Mouse (Mus musculus): ENCODE data around the gene Flvcr2. TPM values are rescaled to one million over a fixed set of nuclear protein-coding genes. Genes with fewer than 3 reads are reported as not detected.
A peak's percentile ranks its signal among the peaks of the same experiment; 100 is the strongest.
"Not testable (repeated sequence)": the region's sequence is repeated elsewhere in the genome, so short reads cannot be mapped to it uniquely, and the experiment has no call there.

Flvcr2 gene
- total RNA-seq (2021) = under 1 TPM; 0.50 to 0.51 TPM
- long read RNA-seq, experiment 1, partial matches to known transcripts = 0 of 2 reads
- long read RNA-seq, experiment 1, other reads (novel, unspliced or antisense) = 1 of 2 reads
- long read RNA-seq, experiment 2 = 0 reads

GRCm38 (mm10) chr12:85745827-85746695 lies at the start of gene Flvcr2:
Gene Flvcr2 (plus strand): TSS chr12:85746539.
- H3K27ac ChIP-seq = peak within 1 kb of the TSS; percentile 73
- DNase-seq = peak; percentile 87
- peak; percentile 91; the same call in 1 of the 2 replicates for TF ChIP-seq CTCF (IDR thresholded peaks at IDR 0.05)
- peak within 1 kb of the TSS; percentile 83 for H3K4me3 ChIP-seq
- intact Hi-C loops (cut with DNase I) = loop anchor here (1.0 to 5.0 kb wide), 2 partner anchors 72 to 336 kb away; partner anchors contain the start of gene Ift43

GRCm38 (mm10) chr12:85698179-85698578 lies 48.2 kb upstream of the Flvcr2 start:
- Histone ChIP-seq H3K27ac (peak overlapping the region; percentile 38; the same call in 1 of the 2 replicates), H3K4me3 (peak overlapping the region; percentile 57)
- intact Hi-C loops (cut with DNase I); DNase-seq: not testable (repeated sequence)

- no peak for DNase-seq
- Histone ChIP-seq H3K4me3 (no peak overlapping the region), H3K27ac (no peak overlapping the region)
- no peak for TF ChIP-seq CTCF (IDR thresholded peaks at IDR 0.05)
- intact Hi-C loops (cut with DNase I) = no loop called here
These were observed 46.0 kb upstream of the Flvcr2 start for GRCm38 (mm10) chr12:85700191-85700841.

DNA sequence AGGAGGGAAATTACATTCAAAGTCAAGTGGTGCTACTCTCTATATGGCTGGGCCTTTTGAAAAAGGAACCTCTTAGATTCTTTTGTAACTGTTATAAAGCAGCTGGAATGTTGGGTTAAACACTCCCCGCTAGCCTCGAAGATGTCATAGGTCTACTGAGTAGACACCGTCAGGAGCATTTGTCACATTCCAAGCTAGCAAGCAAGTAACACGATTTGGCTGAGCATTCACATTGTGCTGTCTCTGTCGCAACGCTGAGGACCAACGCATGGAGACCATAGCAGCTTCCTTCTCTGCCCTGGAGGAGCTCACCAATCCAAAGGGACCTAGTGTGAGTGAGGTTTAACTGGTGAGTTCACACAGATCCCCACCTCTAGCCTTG lies 45.5 kb upstream of the Flvcr2 start:
- no peak overlapping the region for H3K4me3 ChIP-seq
- no peak for TF ChIP-seq CTCF (IDR thresholded peaks at IDR 0.05)
- DNase-seq = no peak
- intact Hi-C loops (cut with DNase I) = no loop called here
- no peak overlapping the region for H3K27ac ChIP-seq

DNA sequence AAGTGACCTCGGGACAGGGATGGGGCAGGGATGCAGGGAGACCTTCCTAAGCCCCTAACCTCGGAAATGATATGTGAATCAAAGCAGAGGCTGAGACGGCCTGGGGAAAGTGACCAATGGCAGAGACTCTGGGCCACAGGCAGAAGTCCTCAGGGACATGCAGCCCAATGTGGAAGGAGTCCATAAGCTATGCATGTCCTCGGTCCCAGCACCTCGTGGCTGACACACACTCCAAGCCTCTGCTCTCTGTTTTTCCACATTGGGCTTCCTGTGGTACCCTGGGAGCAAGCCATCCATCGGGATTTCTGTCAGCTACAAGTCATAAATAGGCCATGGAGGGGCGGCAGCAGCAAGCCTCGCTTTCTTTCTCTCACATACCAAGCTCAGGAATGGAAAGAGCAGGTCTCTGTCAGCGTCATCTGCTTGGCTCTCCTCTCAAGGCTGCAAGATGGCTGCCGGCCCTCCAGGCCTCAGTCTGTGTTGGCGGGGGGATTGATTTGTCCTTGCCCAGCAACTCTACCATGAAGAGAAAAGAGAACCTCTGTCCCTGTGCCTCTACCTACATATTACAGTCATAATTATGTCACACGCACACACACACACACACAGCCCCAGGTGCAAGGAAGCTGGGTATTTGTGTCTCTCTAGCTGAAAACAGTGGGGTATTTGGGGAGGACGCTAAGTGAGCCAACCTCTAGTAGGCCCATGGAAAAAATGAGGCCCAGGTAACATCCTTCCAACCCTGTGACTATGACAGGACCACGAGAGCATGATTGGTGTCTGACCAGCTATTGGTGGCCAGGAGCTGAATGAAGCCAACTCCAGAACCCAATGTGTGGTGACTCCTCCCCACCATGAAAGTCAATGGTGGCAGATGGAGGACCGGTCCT lies 43.9 kb upstream of the Flvcr2 start:
- Histone ChIP-seq H3K4me3 (no peak overlapping the region), H3K27ac (no peak overlapping the region)
- DNase-seq = no peak
- TF ChIP-seq CTCF (IDR thresholded peaks at IDR 0.05) = no peak
- intact Hi-C loops (cut with DNase I) = no loop called here

DNA sequence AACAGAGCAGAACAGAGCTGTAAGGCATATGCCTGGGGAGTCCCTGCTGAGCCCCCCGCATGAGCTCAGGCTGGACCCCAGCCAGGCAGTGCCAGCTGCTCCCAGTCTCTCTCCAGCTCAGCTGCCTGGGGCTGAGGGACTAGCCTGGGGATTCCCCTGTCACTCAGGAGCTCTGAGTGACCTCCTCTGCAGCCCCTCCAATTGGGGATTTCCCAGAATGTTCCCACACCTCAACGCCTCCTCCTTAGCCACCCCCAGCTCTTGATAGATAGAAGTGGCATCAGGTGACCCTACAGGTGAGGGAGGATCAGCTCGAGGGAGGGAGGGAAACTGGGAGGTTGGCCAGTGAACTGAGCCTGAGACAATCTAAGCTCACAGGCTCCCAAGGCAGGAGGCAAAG lies 42.8 kb upstream of the Flvcr2 start:
- DNase-seq = no peak
- Histone ChIP-seq H3K4me3 (no peak overlapping the region), H3K27ac (no peak overlapping the region)
- TF ChIP-seq CTCF (IDR thresholded peaks at IDR 0.05) = no peak
- intact Hi-C loops (cut with DNase I) = no loop called here

- intact Hi-C loops (cut with DNase I) = no loop called here
- no peak for DNase-seq
- TF ChIP-seq CTCF (IDR thresholded peaks at IDR 0.05) = no peak
- H3K27ac ChIP-seq = peak overlapping the region; percentile 82
- H3K4me3 ChIP-seq = no peak overlapping the region
These were observed 41.8 kb upstream of the Flvcr2 start for GRCm38 (mm10) chr12:85704566-85704965.

GRCm38 (mm10) chr12:85705002-85705830 lies 41.1 kb upstream of the Flvcr2 start:
- peak overlapping the region; percentile 69 for H3K4me3 ChIP-seq
- intact Hi-C loops (cut with DNase I) = no loop called here
- peak overlapping the region; percentile 82 for H3K27ac ChIP-seq
- DNase-seq = peak; percentile 84
- TF ChIP-seq CTCF (IDR thresholded peaks at IDR 0.05) = peak; percentile 16; the same call in 1 of the 2 replicates

DNA sequence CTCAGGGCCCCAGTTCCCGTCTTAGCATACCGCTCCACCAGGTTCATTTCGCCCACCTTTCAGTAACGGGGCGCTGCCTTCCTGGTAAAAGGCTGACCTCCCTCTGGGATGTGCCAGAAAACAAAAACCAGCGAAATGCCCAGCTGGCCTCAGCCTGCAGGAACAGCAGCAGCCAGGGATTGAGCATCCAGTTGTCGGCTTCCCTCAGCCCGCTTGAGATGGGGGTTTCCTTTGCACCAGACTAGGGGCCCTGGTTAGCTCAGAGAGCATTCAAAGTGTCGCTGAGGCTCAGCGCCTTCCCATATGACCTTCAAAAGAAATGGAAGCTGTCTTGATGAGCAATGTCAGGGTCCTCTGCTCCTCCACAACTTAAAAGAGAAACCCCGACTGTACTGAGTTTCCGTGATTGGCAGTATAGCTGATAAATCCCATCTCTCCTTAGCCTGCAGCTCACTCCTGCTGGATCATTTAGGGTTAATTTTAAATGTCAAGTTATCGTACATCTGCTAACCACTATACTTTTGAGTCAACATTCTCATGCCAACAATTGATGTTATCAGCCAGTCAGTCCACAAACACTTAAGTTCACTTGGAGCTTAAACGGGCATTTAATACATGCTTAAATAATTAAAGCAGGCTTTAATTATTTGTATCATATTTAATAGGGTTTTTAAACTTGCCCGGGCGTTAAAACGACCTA lies 40.4 kb upstream of the Flvcr2 start:
- H3K4me3 ChIP-seq = peak overlapping the region; percentile 69
- TF ChIP-seq CTCF (IDR thresholded peaks at IDR 0.05) = no peak
- intact Hi-C loops (cut with DNase I) = no loop called here
- no peak for DNase-seq
- peak overlapping the region; percentile 82 for H3K27ac ChIP-seq

DNA sequence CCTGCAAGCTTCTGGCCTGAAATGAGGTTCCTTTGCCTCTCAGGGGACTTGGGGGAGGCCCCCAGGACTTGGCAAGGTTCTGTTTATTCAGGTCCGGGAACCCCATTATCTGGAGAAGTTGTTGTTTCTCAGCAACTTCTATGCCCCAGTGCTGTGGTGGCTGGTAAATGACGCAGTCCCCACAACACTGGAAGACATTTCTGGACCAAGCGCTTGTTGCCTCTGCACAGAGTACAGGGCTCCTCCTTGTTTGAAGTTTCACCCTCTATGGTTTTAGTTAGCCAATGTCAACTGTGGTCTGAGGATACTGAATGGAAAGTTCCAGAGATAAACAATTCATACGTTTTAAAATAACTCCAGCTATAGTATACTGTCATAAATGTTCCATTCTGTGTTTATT lies 39.4 kb upstream of the Flvcr2 start:
- H3K27ac ChIP-seq = no peak overlapping the region

DNA sequence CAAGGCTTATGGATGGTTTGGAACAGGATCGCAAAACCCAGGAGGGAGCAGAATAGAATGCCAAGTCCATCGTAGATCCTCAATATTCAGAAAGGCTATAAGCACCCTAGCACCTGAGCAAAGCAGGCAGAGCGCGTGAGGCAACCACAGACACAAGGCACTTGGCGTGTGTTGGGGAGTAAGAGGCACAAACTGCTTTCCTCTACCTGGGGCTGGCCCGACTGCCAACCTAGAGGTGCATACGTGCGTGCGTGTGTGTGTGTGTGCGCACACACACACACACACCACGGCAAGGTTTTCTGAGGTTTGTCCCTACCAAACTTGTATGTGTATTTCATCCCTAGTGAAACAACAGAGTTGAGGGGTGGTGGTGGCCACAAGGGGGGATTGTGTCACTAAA lies 38.9 kb upstream of the Flvcr2 start:
- intact Hi-C loops (cut with DNase I) = no loop called here
- Histone ChIP-seq H3K4me3 (no peak overlapping the region), H3K27ac (no peak overlapping the region)
- no peak for DNase-seq
- no peak for TF ChIP-seq CTCF (IDR thresholded peaks at IDR 0.05)

More for the DNA sequence above, 39.4 kb upstream of the Flvcr2 start:
- no peak for DNase-seq
- no peak overlapping the region for H3K4me3 ChIP-seq
- intact Hi-C loops (cut with DNase I) = no loop called here
- no peak for TF ChIP-seq CTCF (IDR thresholded peaks at IDR 0.05)

All from gastrocnemius, adult 2 months (tissue).